Mouse (Mus musculus): ENCODE data around the gene Etfb. TPM values are rescaled to one million over a fixed set of nuclear protein-coding genes. Genes with fewer than 3 reads are reported as not detected.

Etfb gene
- polyA plus RNA-seq, 1 experiment from 2014 or later = 206 TPM

GRCm38 (mm10) chr7:43423991-43424625 lies 19.8 kb upstream of the Etfb start:
- Histone ChIP-seq H3K9me3 (ENCODE audit: control insufficient read depth, low read length) (no peaks in the 10 kb centered on the region), H3K27ac (ENCODE audit: low read depth, low read length) (no peak overlapping the region), H3K4me3 (ENCODE audit: low read depth, low read length) (no peak overlapping the region), H3K9ac (ENCODE audit: low read depth, low read length) (no peak overlapping the region), H3K4me2 (replicated peaks; ENCODE audit: low read depth, low read length) (no peak overlapping the region), H3K4me1 (replicated peaks; ENCODE audit: control insufficient read depth, insufficient read depth, low read length) (no peaks in the 10 kb centered on the region), H3K36me3 (ENCODE audit: control insufficient read depth, insufficient read depth, low read length) (no peaks in the 10 kb centered on the region), H3K27me3 (ENCODE audit: control insufficient read depth, insufficient read depth, low read length) (no peaks in the 10 kb centered on the region)
- 64% methylated on average over 3 of the region's 3 CpGs for WGBS
- DNase-seq (ENCODE audit: low spot score) = no peak
- no peak for ATAC-seq (ENCODE audit: low FRiP score)

GRCm38 (mm10) chr7:43427406-43427805 lies 16.5 kb upstream of the Etfb start, which contains the start of gene Lim2:
Lim2 (plus strand) TSS chr7:43427670.
- ATAC-seq (ENCODE audit: low FRiP score) (no peak), DNase-seq (ENCODE audit: low spot score) (no peak)
- H3K4me2 ChIP-seq (replicated peaks; ENCODE audit: low read depth, low read length) = no peak within 1 kb of the TSS
- no peaks in the 10 kb centered on the region for H3K27me3 ChIP-seq (ENCODE audit: control insufficient read depth, insufficient read depth, low read length)
- no peaks in the 10 kb centered on the region for H3K9me3 ChIP-seq (ENCODE audit: control insufficient read depth, low read length)
- H3K27ac ChIP-seq (ENCODE audit: low read depth, low read length) = no peak within 1 kb of the TSS
- H3K36me3 ChIP-seq (ENCODE audit: control insufficient read depth, insufficient read depth, low read length) = no peaks in the 10 kb centered on the region
- no peak within 1 kb of the TSS for H3K9ac ChIP-seq (ENCODE audit: low read depth, low read length)
- H3K4me1 ChIP-seq (replicated peaks; ENCODE audit: control insufficient read depth, insufficient read depth, low read length) = no peaks in the 10 kb centered on the region
- H3K4me3 ChIP-seq (ENCODE audit: low read depth, low read length) = no peak within 1 kb of the TSS
- 85% methylated on average over 8 of the region's 8 CpGs for WGBS

- ATAC-seq (ENCODE audit: low FRiP score) (no peak), DNase-seq (ENCODE audit: low spot score) (no peak)
- H3K4me3 ChIP-seq (ENCODE audit: low read depth, low read length) = no peak overlapping the region
- 55% methylated on average over 4 of the region's 4 CpGs for WGBS
- H3K4me1 ChIP-seq (replicated peaks; ENCODE audit: control insufficient read depth, insufficient read depth, low read length) = no peaks in the 10 kb centered on the region
- no peaks in the 10 kb centered on the region for H3K27me3 ChIP-seq (ENCODE audit: control insufficient read depth, insufficient read depth, low read length)
- no peaks in the 10 kb centered on the region for H3K36me3 ChIP-seq (ENCODE audit: control insufficient read depth, insufficient read depth, low read length)
- no peak overlapping the region for H3K4me2 ChIP-seq (replicated peaks; ENCODE audit: low read depth, low read length)
- H3K9ac ChIP-seq (ENCODE audit: low read depth, low read length) = no peak overlapping the region
- H3K9me3 ChIP-seq (ENCODE audit: control insufficient read depth, low read length) = no peaks in the 10 kb centered on the region
- H3K27ac ChIP-seq (ENCODE audit: low read depth, low read length) = no peak overlapping the region
These were observed 14.4 kb upstream of the Etfb start for GRCm38 (mm10) chr7:43429500-43429899.

- Histone ChIP-seq H3K4me2 (replicated peaks; ENCODE audit: low read depth, low read length) (no peak overlapping the region), H3K27ac (ENCODE audit: low read depth, low read length) (no peak overlapping the region), H3K27me3 (ENCODE audit: control insufficient read depth, insufficient read depth, low read length) (no peaks in the 10 kb centered on the region), H3K9me3 (ENCODE audit: control insufficient read depth, low read length) (no peaks in the 10 kb centered on the region), H3K9ac (ENCODE audit: low read depth, low read length) (no peak overlapping the region), H3K36me3 (ENCODE audit: control insufficient read depth, insufficient read depth, low read length) (no peaks in the 10 kb centered on the region), H3K4me3 (ENCODE audit: low read depth, low read length) (no peak overlapping the region), H3K4me1 (replicated peaks; ENCODE audit: control insufficient read depth, insufficient read depth, low read length) (no peaks in the 10 kb centered on the region)
- WGBS = 79% methylated on average over 4 of the region's 4 CpGs
- DNase-seq (ENCODE audit: low spot score) = no peak
- no peak for ATAC-seq (ENCODE audit: low FRiP score)
These were observed 11.0 kb upstream of the Etfb start for GRCm38 (mm10) chr7:43432891-43433290.

GRCm38 (mm10) chr7:43434676-43435075 lies 9.2 kb upstream of the Etfb start:
- Histone ChIP-seq H3K4me2 (replicated peaks; ENCODE audit: low read depth, low read length) (no peak overlapping the region), H3K36me3 (ENCODE audit: control insufficient read depth, insufficient read depth, low read length) (no peaks in the 10 kb centered on the region), H3K27me3 (ENCODE audit: control insufficient read depth, insufficient read depth, low read length) (no peaks in the 10 kb centered on the region), H3K9me3 (ENCODE audit: control insufficient read depth, low read length) (no peaks in the 10 kb centered on the region), H3K4me3 (ENCODE audit: low read depth, low read length) (no peak overlapping the region), H3K4me1 (replicated peaks; ENCODE audit: control insufficient read depth, insufficient read depth, low read length) (no peaks in the 10 kb centered on the region), H3K27ac (ENCODE audit: low read depth, low read length) (no peak overlapping the region), H3K9ac (ENCODE audit: low read depth, low read length) (no peak overlapping the region)
- DNase-seq (ENCODE audit: low spot score) = no peak
- 88% methylated on average over 5 of the region's 5 CpGs for WGBS
- no peak for ATAC-seq (ENCODE audit: low FRiP score)

GRCm38 (mm10) chr7:43436341-43437255 lies 7.3 kb upstream of the Etfb start, which contains the start of gene Nkg7:
Nkg7 (plus strand) TSS chr7:43437073.
- Histone ChIP-seq H3K27ac (ENCODE audit: low read depth, low read length) (no peak within 1 kb of the TSS), H3K27me3 (ENCODE audit: control insufficient read depth, insufficient read depth, low read length) (no peaks in the 10 kb centered on the region), H3K9me3 (ENCODE audit: control insufficient read depth, low read length) (no peaks in the 10 kb centered on the region), H3K9ac (ENCODE audit: low read depth, low read length) (no peak within 1 kb of the TSS), H3K4me1 (replicated peaks; ENCODE audit: control insufficient read depth, insufficient read depth, low read length) (no peaks in the 10 kb centered on the region), H3K36me3 (ENCODE audit: control insufficient read depth, insufficient read depth, low read length) (no peaks in the 10 kb centered on the region), H3K4me3 (ENCODE audit: low read depth, low read length) (no peak within 1 kb of the TSS), H3K4me2 (replicated peaks; ENCODE audit: low read depth, low read length) (no peak within 1 kb of the TSS)
- ATAC-seq (ENCODE audit: low FRiP score) (no peak), DNase-seq (ENCODE audit: low spot score) (no peak)
- 74% methylated on average over 10 of the region's 10 CpGs for WGBS

- H3K9me3 ChIP-seq (ENCODE audit: control insufficient read depth, low read length) = no peaks in the 10 kb centered on the region
- DNase-seq (ENCODE audit: low spot score) = no peak
- H3K27me3 ChIP-seq (ENCODE audit: control insufficient read depth, insufficient read depth, low read length) = no peaks in the 10 kb centered on the region
- H3K27ac ChIP-seq (ENCODE audit: low read depth, low read length) = no peak overlapping the region
- H3K4me3 ChIP-seq (ENCODE audit: low read depth, low read length) = no peak overlapping the region
- 81% methylated on average over 4 of the region's 4 CpGs for WGBS
- no peaks in the 10 kb centered on the region for H3K36me3 ChIP-seq (ENCODE audit: control insufficient read depth, insufficient read depth, low read length)
- no peak overlapping the region for H3K9ac ChIP-seq (ENCODE audit: low read depth, low read length)
- H3K4me2 ChIP-seq (replicated peaks; ENCODE audit: low read depth, low read length) = no peak overlapping the region
- no peaks in the 10 kb centered on the region for H3K4me1 ChIP-seq (replicated peaks; ENCODE audit: control insufficient read depth, insufficient read depth, low read length)
- no peak for ATAC-seq (ENCODE audit: low FRiP score)
These were observed 5.3 kb upstream of the Etfb start for GRCm38 (mm10) chr7:43438611-43439010.

GRCm38 (mm10) chr7:43440482-43440881 lies 3.4 kb upstream of the Etfb start, which contains the start of gene Cldnd2:
Cldnd2 (plus strand) TSS chr7:43440782.
- Histone ChIP-seq H3K4me2 (replicated peaks; ENCODE audit: low read depth, low read length) (no peak within 1 kb of the TSS), H3K9me3 (ENCODE audit: control insufficient read depth, low read length) (no peaks in the 10 kb centered on the region), H3K4me3 (ENCODE audit: low read depth, low read length) (no peak within 1 kb of the TSS), H3K27me3 (ENCODE audit: control insufficient read depth, insufficient read depth, low read length) (no peaks in the 10 kb centered on the region), H3K27ac (ENCODE audit: low read depth, low read length) (no peak within 1 kb of the TSS), H3K4me1 (replicated peaks; ENCODE audit: control insufficient read depth, insufficient read depth, low read length) (no peaks in the 10 kb centered on the region), H3K9ac (ENCODE audit: low read depth, low read length) (no peak within 1 kb of the TSS), H3K36me3 (ENCODE audit: control insufficient read depth, insufficient read depth, low read length) (no peaks in the 10 kb centered on the region)
- DNase-seq (ENCODE audit: low spot score) (no peak), ATAC-seq (ENCODE audit: low FRiP score) (no peak)
- 86% methylated on average over 6 of the region's 6 CpGs for WGBS
